Mouse (Mus musculus) frontal cortex, adult 2 months (tissue): ENCODE measurements around the gene Ankrd11. TPM values are rescaled to one million over a fixed set of nuclear protein-coding genes. Genes with fewer than 3 reads are reported as not detected.

ENCODE experiments used
- DNase-seq, 2 experiments: peaks; one replicate each; pipeline ENCODE4 v3.0.0; 2022; ENCODE audit warnings: low spot score in 1 of 2; ENCODE audit errors: extremely low spot score in 1 of 2
- polyA plus RNA-seq: library from polyadenylated mRNA; depleted of rRNA; stranded (reverse); fragments of >200 nt; gene quantifications from 2 replicates; pipeline ENCODE4 v1.2.3, GENCODE M21; 2012

The Ankrd11 gene
- polyA plus RNA-seq, 1 experiment: 101 TPM

GRCm38 (mm10) chr8:122933973-122934372 is 108.1 kb downstream of the Ankrd11 start:
- DNase-seq: no peak

- no peak for DNase-seq
Measured at GRCm38 (mm10) chr8:122932561-122932959, 109.5 kb downstream of the Ankrd11 start.

GRCm38 (mm10) chr8:122931834-122932560 is 110.1 kb downstream of the Ankrd11 start:
- DNase-seq: peak; percentile 88 to 89

- DNase-seq: no peak
Measured at GRCm38 (mm10) chr8:122928631-122929224, 113.3 kb downstream of the Ankrd11 start.

- no peak for DNase-seq
Measured at GRCm38 (mm10) chr8:122927841-122928240, 114.2 kb downstream of the Ankrd11 start.

GRCm38 (mm10) chr8:122926782-122927181 is 115.3 kb downstream of the Ankrd11 start:
- DNase-seq: no peak

GRCm38 (mm10) chr8:122925939-122926722 is 115.9 kb downstream of the Ankrd11 start:
- no peak for DNase-seq

GRCm38 (mm10) chr8:122924091-122924490 is 118.0 kb downstream of the Ankrd11 start:
- DNase-seq: no peak

- DNase-seq: no peak
Measured at GRCm38 (mm10) chr8:122923431-122924090, 118.5 kb downstream of the Ankrd11 start.

GRCm38 (mm10) chr8:122922945-122923344 is 119.1 kb downstream of the Ankrd11 start:
- no peak for DNase-seq

- DNase-seq: no peak
Measured at GRCm38 (mm10) chr8:122920890-122921289, 121.2 kb downstream of the Ankrd11 start.

- DNase-seq: no peak
Measured at GRCm38 (mm10) chr8:122918438-122919107, 123.5 kb downstream of the Ankrd11 start.

- DNase-seq: peak in 1 of 2 experiments; percentile 57
Measured at GRCm38 (mm10) chr8:122917531-122918392, 124.3 kb downstream of the Ankrd11 start.

- no peak for DNase-seq
Measured at GRCm38 (mm10) chr8:122916766-122917165, 125.3 kb downstream of the Ankrd11 start.

GRCm38 (mm10) chr8:122912871-122913270 is 129.2 kb downstream of the Ankrd11 start:
- no peak for DNase-seq

- DNase-seq: no peak
Measured at GRCm38 (mm10) chr8:122912150-122912549, 129.9 kb downstream of the Ankrd11 start.

GRCm38 (mm10) chr8:122906463-122907021 is 135.5 kb downstream of the Ankrd11 start:
- peak; percentile 86 to 96 for DNase-seq

GRCm38 (mm10) chr8:122905346-122905745 is 136.7 kb downstream of the Ankrd11 start:
- no peak for DNase-seq

- no peak for DNase-seq
Measured at GRCm38 (mm10) chr8:122904496-122904895, 137.6 kb downstream of the Ankrd11 start.
